Mouse (Mus musculus) spleen, embryonic (tissue): ENCODE data around the gene Ccdc40.

Experiments used
- CTCF ChIA-PET: fragments of 350-600 bp; sonication (Branson Sonifier 250); formaldehyde crosslinking; loops from one replicate; lab custom pipeline; 2022; lab: Charles Lee

The Ccdc40 gene

GRCm38 (mm10) chr11:119206562-119206961 is 21.8 kb upstream of the Ccdc40 start:
- CTCF ChIA-PET: interaction anchor here (0.5 to 1.5 kb wide), 5 partner anchors 9 to 187 kb away, joined by 3 to 16 read pairs (median 4); no protein-coding TSS in a partner anchor

- CTCF ChIA-PET: no interaction called here
These were observed 20.4 kb upstream of the Ccdc40 start for GRCm38 (mm10) chr11:119207986-119208385.

DNA sequence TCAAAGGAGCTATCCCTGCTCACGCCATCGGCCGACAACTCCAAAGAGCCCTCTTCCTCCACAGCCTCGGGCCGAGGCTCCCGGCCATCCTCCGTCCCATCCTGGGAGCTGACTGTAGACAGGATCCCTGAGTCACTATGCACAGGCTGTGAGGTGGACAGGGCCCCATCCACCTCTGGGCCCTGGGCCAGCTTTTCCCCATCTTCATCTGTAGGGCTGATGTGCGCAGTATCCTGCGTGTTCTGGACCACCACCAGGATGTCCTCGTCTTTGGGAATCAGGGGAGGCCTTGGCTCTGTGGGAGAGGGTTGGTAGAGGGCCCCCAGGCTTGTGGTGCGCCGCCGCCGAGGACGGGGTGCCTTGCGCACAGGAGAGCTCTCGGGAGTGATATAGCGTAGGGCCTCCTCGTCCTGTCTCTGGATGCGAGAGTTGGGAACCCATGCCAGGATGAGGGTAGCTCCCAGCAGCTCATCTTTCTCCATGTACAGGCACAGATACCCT is 19.5 kb upstream of the Ccdc40 start:
- CTCF ChIA-PET: no interaction called here

- CTCF ChIA-PET: no interaction called here
These were observed 18.9 kb upstream of the Ccdc40 start for GRCm38 (mm10) chr11:119209371-119210025.

- CTCF ChIA-PET: interaction anchor here (0.7 kb wide), 1 partner anchor 134 kb away, joined by 4 read pairs; no protein-coding TSS in a partner anchor
These were observed 17.9 kb upstream of the Ccdc40 start for GRCm38 (mm10) chr11:119210321-119211100.

DNA sequence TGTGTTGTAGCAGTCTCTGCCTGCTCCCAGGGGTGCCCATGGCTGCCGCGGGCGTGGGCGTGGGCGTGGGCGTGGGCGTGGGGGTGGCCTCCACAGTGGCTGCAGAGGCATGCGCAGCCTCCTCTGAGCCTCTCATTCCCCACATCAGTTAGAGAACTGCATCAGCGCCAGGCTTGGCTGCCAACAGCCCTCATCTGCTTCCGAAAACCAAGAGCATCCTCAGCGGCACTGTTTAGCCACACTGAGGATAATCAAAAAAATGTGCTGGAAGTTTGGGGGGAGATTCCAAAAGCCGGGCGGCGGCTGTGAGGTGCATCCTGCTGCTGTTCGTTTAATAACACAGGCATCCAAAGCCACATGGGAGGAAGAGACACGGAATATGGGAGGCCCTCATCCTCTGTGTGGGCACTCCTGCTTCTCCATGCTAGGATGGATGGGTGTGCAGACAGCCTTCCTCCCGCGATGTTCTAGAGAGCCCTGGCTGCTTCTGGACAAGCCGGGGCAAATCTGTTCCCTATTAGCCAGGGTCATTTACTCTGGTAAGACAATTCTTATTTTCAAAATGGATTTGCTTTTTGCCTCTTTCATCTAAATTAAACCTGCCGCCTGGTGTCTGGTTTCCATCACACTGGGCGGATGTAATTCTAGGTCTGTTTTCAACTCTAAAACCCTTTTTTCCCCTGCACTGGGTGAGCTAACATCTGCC is 16.6 kb upstream of the Ccdc40 start:
- CTCF ChIA-PET: no interaction called here

GRCm38 (mm10) chr11:119213166-119213885 is 15.0 kb upstream of the Ccdc40 start:
- CTCF ChIA-PET: interaction anchor here (0.6 kb wide), 1 partner anchor 603 kb away, joined by 12 read pairs; no protein-coding TSS in a partner anchor

GRCm38 (mm10) chr11:119215038-119215904 is 13.1 kb upstream of the Ccdc40 start:
- CTCF ChIA-PET: interaction anchor here (0.6 kb wide), 1 partner anchor 9 kb away, joined by 7 read pairs; no protein-coding TSS in a partner anchor

DNA sequence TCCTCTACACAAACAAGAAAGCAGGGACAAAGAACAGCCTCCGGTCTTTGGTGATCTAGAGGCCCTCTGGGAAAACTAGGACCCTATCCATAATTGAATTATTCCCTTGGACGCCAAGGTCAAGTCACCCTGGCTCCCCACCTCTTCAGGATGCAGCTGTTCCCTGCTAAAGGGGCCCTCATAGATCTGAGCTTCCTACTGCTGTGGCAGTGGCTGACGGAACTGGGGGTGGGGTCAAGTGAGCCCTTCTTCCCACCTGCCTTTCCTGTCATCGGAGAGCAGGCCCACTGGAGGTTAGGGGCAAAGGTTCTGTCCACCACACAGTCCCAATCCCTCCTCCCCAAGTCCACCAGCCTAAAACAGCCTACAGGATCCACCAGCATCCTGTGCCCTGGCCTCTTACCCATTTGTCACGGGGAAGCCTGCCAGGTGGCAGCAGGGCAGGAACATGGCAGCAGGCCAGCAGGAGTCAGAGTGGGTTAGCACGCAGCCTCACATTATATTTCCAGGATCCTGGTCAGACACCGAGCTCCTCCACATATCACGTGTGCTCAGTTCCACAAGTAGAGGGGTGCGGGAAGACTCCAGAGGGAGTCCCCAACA is 12.4 kb upstream of the Ccdc40 start:
- CTCF ChIA-PET: no interaction called here

DNA sequence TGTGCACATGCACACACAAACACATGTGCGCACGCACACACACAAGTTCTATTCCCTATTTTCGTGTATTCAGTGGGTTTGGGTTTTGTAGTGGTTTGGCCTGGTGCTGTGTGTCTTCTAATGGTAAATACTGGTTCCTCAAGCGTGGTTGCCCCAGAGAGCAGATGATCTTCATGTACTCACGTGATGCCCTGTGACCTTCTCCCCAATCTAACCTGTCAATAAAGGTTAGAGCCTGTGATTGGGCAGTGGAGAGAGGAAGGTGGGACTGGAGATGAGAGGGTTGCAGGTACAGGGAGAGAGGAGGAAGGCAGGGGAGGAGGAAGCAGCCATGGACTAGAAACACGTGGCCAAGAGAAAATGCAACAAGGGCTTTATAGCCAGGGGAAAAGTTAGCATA is 10.5 kb upstream of the Ccdc40 start:
- CTCF ChIA-PET: no interaction called here

GRCm38 (mm10) chr11:119219816-119220465 is 8.4 kb upstream of the Ccdc40 start:
- CTCF ChIA-PET: no interaction called here

GRCm38 (mm10) chr11:119221812-119222510 is 6.4 kb upstream of the Ccdc40 start:
- CTCF ChIA-PET: no interaction called here

GRCm38 (mm10) chr11:119223124-119223890 is 5.1 kb upstream of the Ccdc40 start:
- CTCF ChIA-PET: no interaction called here

DNA sequence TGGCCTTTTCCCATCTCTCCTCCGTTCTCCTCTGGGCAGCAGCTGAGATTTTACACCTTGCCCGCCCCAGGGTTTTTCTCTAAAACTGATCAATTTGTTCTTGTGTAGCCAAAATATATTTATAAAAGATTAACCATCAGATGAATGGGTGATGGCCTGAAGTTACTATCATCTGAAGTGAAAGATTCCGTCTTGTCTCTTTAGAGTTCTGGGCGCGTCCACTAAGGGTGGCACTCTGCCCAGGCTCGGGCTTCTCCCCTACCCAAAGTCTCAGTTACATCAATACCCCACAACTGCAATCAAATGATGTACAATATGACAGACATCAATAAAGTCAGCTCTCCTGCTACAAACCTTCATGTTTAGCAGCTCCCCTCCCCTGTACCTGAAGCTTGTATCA is 3.4 kb upstream of the Ccdc40 start:
- CTCF ChIA-PET: no interaction called here

DNA sequence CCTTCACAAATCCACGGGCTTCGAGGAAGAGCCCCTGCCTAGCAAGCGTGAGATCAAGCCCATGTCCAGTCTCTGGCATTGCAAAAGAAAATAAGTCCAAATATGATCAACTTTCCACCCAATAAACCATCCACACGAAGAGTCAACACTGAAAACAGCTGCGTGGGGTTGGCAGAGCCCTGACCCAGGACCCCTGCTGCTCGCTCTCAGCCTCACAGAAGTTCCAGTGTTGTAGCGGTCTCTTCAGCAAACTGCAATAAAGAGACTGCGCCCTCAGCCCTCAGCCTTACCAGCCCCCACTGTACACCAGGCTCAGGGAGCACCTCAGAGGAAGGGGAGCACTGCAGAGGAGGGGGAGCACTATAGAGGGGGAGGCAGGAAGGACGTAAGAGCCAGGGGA is 2.7 kb upstream of the Ccdc40 start:
- CTCF ChIA-PET: no interaction called here

DNA sequence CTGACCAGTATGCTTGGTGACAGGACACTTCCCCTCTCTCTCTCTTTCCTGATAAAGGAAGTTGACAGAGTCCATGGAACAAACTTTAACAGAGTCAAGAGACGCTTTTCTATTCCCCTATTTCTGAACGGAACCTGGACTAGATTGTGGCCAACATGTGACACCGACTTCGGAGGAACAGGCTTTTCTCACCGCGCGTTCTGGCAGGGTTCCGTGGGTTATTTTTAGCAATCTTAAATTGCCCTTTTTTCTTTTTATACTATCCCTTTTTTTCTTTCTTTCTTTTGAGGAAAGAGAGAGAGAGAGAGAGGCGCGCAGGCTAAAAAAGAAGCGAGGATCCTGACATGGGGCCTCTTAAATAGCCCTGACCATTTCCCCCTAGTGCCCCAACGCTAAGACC is 781 bp upstream of the Ccdc40 start:
- CTCF ChIA-PET: interaction anchor here (1.2 kb wide), 1 partner anchor 11 kb away, joined by 3 read pairs; no protein-coding TSS in a partner anchor

DNA sequence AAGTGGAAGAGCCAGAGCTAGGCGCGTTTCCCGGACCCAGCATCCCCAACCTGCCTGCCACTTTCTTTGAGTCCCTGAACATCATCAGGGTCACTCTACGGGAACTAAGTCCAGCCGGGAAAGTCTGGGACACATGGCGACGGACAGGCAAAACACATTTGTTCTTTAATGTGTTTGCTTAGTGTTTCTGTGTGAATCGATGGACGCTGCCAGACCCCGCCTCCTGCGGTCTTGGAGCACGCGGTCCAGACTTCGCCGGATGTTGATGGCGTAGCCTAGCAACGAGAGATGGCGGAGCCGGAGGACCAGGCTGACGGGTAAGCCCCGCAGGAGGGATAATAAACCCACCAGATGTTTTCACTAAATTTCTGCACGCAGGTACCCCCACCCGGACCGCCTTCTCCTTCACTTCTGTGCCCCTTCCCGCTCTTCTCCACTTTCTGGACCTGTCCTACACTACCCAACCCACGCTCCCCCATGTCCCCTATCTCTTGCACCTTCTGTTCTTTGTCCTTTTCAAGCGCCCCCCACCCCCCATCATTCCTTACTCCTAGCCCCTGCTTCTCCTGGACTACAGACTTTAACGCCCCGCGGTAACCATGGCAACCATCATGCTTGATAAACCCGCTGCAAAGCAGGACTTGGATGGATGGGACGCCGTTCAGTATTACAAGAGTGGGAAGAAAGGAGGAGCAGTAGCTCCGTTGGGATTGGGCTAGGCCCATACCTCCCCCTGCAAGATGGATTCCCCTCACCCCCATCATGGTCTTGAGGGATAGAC is 664 bp downstream of the Ccdc40 start:
- CTCF ChIA-PET: interaction anchor here (0.7 kb wide), 1 partner anchor 205 kb away, joined by 7 read pairs; no protein-coding TSS in a partner anchor
